Mouse (Mus musculus) testis, adult 2 months (tissue): ENCODE results near the gene Hoxa1.

Experiments used
- CTCF ChIP-seq: fragments of 200-500 bp; IDR thresholded peaks from 2 replicates; pipeline ENCODE4 v1.5.1; 2012; ENCODE audit warnings: low read depth, mild to moderate bottlenecking, inconsistent platforms, low read length, moderate library complexity; ENCODE audit not compliant: control insufficient read depth, insufficient read depth, insufficient replicate concordance
- POLR2A ChIP-seq: fragments of 200-500 bp; IDR thresholded peaks from 2 replicates; pipeline ENCODE4 v1.6.1; 2012; ENCODE audit warnings: low read depth, mild to moderate bottlenecking, inconsistent platforms, low read length, moderate library complexity; ENCODE audit not compliant: control insufficient read depth

DNA sequence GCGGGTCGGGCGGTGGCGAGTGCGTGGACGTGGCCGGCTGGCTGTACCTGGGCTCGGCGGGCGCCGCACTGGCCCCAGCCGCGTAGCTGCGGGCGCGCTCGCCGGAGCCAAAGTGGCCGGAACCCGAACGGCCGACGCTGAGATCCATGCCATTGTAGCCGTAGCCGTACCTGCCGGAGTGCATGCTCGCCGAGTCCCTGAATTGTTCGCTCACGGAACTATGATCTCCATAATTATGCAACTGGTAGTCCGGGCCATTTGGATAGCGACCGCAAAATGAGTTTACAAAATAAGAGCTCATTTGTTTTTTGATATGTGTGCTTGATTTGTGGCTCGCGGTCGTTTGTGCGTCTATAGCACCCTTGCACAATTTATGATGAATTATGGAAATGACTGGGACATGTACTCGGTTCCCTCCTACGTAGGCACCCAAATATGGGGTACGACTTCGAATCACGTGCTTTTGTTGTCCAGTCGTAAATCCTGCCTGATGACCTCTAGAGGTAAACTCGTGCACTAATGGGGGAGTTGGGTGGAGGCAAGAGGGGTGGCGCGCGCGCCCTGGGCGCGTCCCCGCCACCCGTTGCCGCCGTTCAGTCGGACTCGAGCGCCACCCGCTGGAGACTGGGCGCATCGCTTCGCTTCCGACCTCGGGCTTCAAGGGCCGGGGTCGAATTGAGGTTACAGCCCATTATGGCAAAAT is 46.1 kb upstream of the Hoxa1 start, which contains the start of gene Hoxa5:
- TF ChIP-seq POLR2A (no peak), CTCF (peak; percentile 78; the same call in 1 of the 2 replicates)
